Mouse (Mus musculus): Measurements from ENCODE around the gene Rgs7.

DNA sequence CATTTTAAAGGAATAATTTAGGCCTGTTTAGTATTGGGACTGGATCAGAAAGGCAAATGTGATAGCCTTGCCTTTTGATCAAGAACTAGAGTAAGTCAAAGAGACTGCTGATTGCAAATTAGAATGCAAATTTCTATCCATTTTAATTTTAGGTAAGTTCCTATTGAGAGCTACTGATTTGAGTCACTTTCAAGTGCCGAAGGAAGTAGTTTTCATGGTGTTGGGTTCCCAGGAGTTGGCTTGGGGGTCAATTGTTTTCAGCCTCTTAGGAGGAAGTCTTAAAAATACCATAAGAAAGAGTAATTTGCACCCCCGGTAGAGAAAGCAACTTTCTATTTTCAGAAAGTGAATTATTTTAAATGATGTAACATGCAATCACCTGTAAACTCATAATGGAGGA, 285.3 kb downstream of the Rgs7 start:
- TF ChIP-seq MYOD1 (IDR thresholded peaks at IDR 0.05; ENCODE audit: control insufficient read depth, insufficient read length, low read depth): no peak
- TF ChIP-seq CTCF (IDR thresholded peaks at IDR 0.05; ENCODE audit: control insufficient read depth, insufficient read depth, insufficient read length): no peak
- TF ChIP-seq MAX (IDR thresholded peaks at IDR 0.05): no peak

Measured in C2C12 (cell line).